Mouse (Mus musculus): ENCODE results near the gene Dmd. TPM values are rescaled to one million over a fixed set of nuclear protein-coding genes. Genes with fewer than 3 reads are reported as not detected.

Dmd gene
- total and polyA plus RNA-seq, 3 experiments, result not detected

DNA sequence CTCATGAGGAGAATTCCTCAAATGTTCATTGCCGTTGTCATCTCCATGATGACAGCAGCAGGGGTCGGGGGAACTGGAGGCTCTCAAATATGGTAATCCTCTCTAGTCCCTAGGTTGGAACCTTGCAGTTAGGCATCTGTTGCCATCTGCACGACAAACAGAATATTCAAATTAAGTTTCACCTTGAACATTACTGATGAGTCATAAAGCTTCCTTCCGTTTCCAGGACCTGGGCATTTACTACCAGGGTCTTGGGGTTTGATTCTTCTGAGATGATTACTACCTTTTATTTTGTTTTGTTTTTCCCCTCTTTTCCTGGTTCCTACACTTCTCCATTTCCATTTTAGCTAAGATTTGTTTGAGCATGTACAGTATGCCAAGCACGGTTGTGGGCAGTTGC, 2249.0 kb downstream of the Dmd start:
- H3K4me1 ChIP-seq (ENCODE audit: control insufficient read depth in 1 of 2, insufficient read depth in 2 of 2, low read length in 2 of 2), result no peaks in the 10 kb centered on the region
- TF ChIP-seq SMC3 (IDR thresholded peaks at IDR 0.05; ENCODE audit: low read depth, low read length) (no peak), E2F4 (IDR thresholded peaks at IDR 0.05; ENCODE audit: borderline replicate concordance, low read depth, low read length) (no peak)
- no peak for DNase-seq (ENCODE audit: low read depth, low spot score)
- H3K36me3 ChIP-seq (ENCODE audit: control insufficient read depth in 1 of 2, insufficient read depth in 2 of 2, low read length in 2 of 2), result no peaks in the 10 kb centered on the region
- H3K4me3 ChIP-seq (ENCODE audit: control insufficient read depth in 1 of 2, insufficient read depth in 1 of 2, low read depth in 2 of 2, low read length in 2 of 2), result no peak overlapping the region
- no peaks in the 10 kb centered on the region for H3K27me3 ChIP-seq (ENCODE audit: control insufficient read depth in 1 of 2, insufficient read depth in 2 of 2, low read length in 2 of 2)
- no peak overlapping the region for H3K27ac ChIP-seq (ENCODE audit: control insufficient read depth, low read depth, low read length)
- H3K9ac ChIP-seq (ENCODE audit: control insufficient read depth, low read depth, low read length, poor library complexity, severe bottlenecking), result no peak overlapping the region
- H3K79me2 ChIP-seq (ENCODE audit: control insufficient read depth, insufficient read depth, low read length, poor library complexity), result no peaks in the 10 kb centered on the region
- H3K9me3 ChIP-seq (replicated peaks; ENCODE audit: insufficient read depth, low read length), result no peaks in the 10 kb centered on the region

DNA sequence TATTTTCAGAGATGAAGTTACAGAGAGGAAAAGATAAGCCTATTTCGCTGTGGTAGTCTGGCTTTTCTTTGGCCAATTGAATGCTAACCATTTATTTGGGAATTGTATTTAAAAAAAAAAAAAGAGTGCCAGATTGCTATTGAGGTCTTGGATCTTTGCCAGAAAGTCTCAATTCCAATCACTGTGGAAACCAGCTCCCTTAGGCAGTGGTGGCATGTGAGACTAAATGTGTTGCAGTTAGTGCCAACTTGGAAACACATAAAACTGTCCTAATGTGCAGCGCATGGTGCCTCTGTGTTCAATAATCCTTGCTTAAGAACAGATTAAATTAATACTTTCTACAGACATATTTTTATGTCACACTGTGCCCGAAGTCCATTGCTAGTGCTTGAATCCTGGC, 2250.7 kb downstream of the Dmd start:
- no peak for TF ChIP-seq POLR2AphosphoS2 (IDR thresholded peaks at IDR 0.05; ENCODE audit: low read length)
- no peak for TF ChIP-seq ZMIZ1 (IDR thresholded peaks at IDR 0.05; ENCODE audit: low read depth, low read length)
- TF ChIP-seq RAD21 (IDR thresholded peaks at IDR 0.05; ENCODE audit: low read depth, low read length), result no peak
- TF ChIP-seq EP300 (IDR thresholded peaks at IDR 0.05; ENCODE audit: low read depth in 1 of 2, low read length in 2 of 2), result no peak
- no peak for TF ChIP-seq USF2 (IDR thresholded peaks at IDR 0.05; ENCODE audit: borderline replicate concordance in 1 of 2, insufficient read depth in 1 of 2, low read depth in 1 of 2, low read length in 2 of 2)
- TF ChIP-seq ELF1 (IDR thresholded peaks at IDR 0.05; ENCODE audit: low read depth, low read length), result no peak
- TF ChIP-seq GATA1 (IDR thresholded peaks at IDR 0.05; ENCODE audit: low read depth, low read length), result no peak
- no peak overlapping the region for H3K27ac ChIP-seq (ENCODE audit: control insufficient read depth, low read depth, low read length)
- H3K79me2 ChIP-seq (ENCODE audit: control insufficient read depth, insufficient read depth, low read length, poor library complexity), result no peaks in the 10 kb centered on the region
- no peak for DNase-seq (ENCODE audit: low read depth, low spot score)
- no peak overlapping the region for H3K9ac ChIP-seq (ENCODE audit: control insufficient read depth, low read depth, low read length, poor library complexity, severe bottlenecking)
- H3K9me3 ChIP-seq (replicated peaks; ENCODE audit: insufficient read depth, low read length), result no peaks in the 10 kb centered on the region
- no peaks in the 10 kb centered on the region for H3K27me3 ChIP-seq (ENCODE audit: control insufficient read depth in 1 of 2, insufficient read depth in 2 of 2, low read length in 2 of 2)
- no peaks in the 10 kb centered on the region for H3K4me1 ChIP-seq (ENCODE audit: control insufficient read depth in 1 of 2, insufficient read depth in 2 of 2, low read length in 2 of 2)
- H3K4me3 ChIP-seq (ENCODE audit: control insufficient read depth in 1 of 2, insufficient read depth in 1 of 2, low read depth in 2 of 2, low read length in 2 of 2), result no peak overlapping the region
- no peaks in the 10 kb centered on the region for H3K36me3 ChIP-seq (ENCODE audit: control insufficient read depth in 1 of 2, insufficient read depth in 2 of 2, low read length in 2 of 2)

DNA sequence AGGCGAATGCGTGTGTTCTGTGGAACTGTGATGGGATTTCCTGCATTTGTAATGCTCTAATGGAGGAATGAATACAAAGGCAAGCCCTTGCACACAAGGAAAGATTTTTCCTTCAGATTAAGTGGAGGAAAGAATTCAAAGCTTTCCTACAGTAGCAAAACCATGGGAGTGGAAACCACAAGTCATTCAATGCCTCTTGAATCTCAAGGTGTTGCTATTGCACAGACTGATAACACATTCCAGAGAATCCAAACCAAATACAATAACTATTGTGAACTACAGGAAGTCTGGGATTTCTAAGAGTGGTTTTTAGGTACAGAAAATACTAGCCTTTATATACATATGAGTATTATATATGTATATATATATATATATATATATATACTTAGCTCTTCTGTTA, 2258.3 kb downstream of the Dmd start:
- Histone ChIP-seq H3K9me3 (replicated peaks; ENCODE audit: insufficient read depth, low read length) (no peaks in the 10 kb centered on the region), H3K79me2 (ENCODE audit: control insufficient read depth, insufficient read depth, low read length, poor library complexity) (no peaks in the 10 kb centered on the region), H3K36me3 (ENCODE audit: control insufficient read depth in 1 of 2, insufficient read depth in 2 of 2, low read length in 2 of 2) (no peaks in the 10 kb centered on the region), H3K4me1 (ENCODE audit: control insufficient read depth in 1 of 2, insufficient read depth in 2 of 2, low read length in 2 of 2) (no peaks in the 10 kb centered on the region), H3K4me3 (ENCODE audit: control insufficient read depth in 1 of 2, insufficient read depth in 1 of 2, low read depth in 2 of 2, low read length in 2 of 2) (no peak overlapping the region), H3K27me3 (ENCODE audit: control insufficient read depth in 1 of 2, insufficient read depth in 2 of 2, low read length in 2 of 2) (no peaks in the 10 kb centered on the region), H3K27ac (ENCODE audit: control insufficient read depth, low read depth, low read length) (no peak overlapping the region), H3K9ac (ENCODE audit: control insufficient read depth, low read depth, low read length, poor library complexity, severe bottlenecking) (no peak overlapping the region)
- DNase-seq (ENCODE audit: low read depth, low spot score), result no peak
- TF ChIP-seq ZKSCAN1 (IDR thresholded peaks at IDR 0.05; ENCODE audit: low read depth, low read length) (no peak), ELF1 (IDR thresholded peaks at IDR 0.05; ENCODE audit: low read depth, low read length) (no peak), ZMIZ1 (IDR thresholded peaks at IDR 0.05; ENCODE audit: low read depth, low read length) (no peak)
